Mouse (Mus musculus) brain, embryonic 14.5 days (tissue): ENCODE results near the gene Fgfr1op2.

ENCODE experiments used
- CTCF ChIP-seq: fragments of 200-500 bp; IDR thresholded peaks from 2 replicates; pipeline ENCODE4 v1.5.1; 2012; ENCODE audit warnings: inconsistent platforms, mild to moderate bottlenecking, moderate library complexity, borderline replicate concordance; ENCODE audit not compliant: insufficient read depth, insufficient read length; ENCODE audit errors: extremely low read depth
- POLR2A ChIP-seq: fragments of 200-500 bp; IDR thresholded peaks from 2 replicates; pipeline ENCODE4 v1.6.1; 2012; ENCODE audit warnings: mild to moderate bottlenecking, inconsistent platforms, borderline replicate concordance; ENCODE audit not compliant: poor library complexity, insufficient read depth, insufficient read length, severe bottlenecking; ENCODE audit errors: extremely low read depth

DNA sequence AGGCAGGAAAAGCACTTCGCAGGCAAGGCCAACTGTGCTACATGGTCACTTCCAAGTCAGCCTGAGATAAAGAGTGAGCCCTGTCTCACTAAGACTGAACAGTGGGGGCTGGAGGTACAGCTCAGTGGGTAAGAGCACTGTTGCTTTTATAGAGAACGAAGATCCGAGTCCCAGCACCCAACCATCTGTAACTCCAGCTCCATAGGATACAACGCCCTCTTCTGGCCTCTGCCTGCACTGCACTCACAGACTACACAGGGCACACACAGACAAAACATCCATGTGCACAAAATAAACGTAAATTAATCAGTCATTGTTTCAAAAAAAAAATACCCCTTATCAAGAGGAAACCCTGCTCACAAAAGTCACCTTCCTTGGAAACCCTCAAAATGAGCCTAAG is 36.9 kb downstream of the Fgfr1op2 start:
- no peak for TF ChIP-seq POLR2A
- TF ChIP-seq CTCF = no peak; the same call in 1 of the 2 replicates
